Mouse (Mus musculus): ENCODE measurements around the gene Heyl. TPM values are rescaled to one million over a fixed set of nuclear protein-coding genes. Genes with fewer than 3 reads are reported as not detected.
A peak's percentile ranks its signal among the peaks of the same experiment; 100 is the strongest.
"Not testable (repeated sequence)": the region's sequence is repeated elsewhere in the genome, so short reads cannot be mapped to it uniquely, and the experiment has no call there.

The Heyl gene
- total RNA-seq, 2 experiments from 2014 or later: 2.7 to 3.9 TPM

DNA sequence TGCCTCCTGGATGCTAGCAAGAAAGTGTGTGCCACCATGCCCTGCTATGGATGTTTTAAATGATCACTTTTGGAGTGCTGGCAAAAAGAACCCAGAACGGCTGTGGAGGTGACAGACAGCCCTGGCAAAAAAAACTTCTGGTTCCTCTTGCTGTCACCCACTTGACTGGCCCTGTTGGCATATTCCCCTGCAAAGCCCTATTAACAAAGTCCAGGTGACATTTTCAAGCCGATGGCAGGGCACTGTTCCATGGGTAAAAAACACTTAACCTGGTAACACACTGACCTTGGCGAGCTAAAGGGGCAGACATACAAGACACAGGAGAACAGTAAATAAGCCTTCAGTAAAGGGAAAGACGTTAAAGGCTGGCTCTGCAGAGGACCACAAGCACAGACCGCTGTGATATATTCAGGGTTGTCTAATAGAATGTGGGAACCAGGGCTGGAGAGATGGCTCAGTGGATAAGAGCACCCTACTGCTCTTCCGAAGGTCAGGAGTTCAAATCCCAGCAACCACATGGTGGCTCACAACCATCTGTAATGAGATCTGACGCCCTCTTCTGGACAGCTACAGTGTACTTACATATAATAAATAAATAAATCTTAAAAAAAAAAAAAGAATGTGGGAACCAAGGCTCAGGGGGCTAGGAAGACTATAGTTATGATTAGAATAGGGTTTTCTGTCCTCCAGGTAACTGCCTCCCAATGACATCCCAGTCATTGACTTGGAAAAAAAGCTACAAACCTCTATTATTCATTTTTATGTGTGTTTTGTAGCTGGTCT, 60.5 kb downstream of the Heyl start:
- DNase-seq (ENCODE audit: extremely low spot score in 1 of 2, low spot score in 2 of 2): no peak
- peak; percentile 17; the same call in 1 of the 2 replicates for TF ChIP-seq CTCF (IDR thresholded peaks at IDR 0.05)
- intact Hi-C loops (cut with DNase I): no loop called here
- H3K4me3 ChIP-seq: no peak overlapping the region
- no peak overlapping the region for H3K27ac ChIP-seq

DNA sequence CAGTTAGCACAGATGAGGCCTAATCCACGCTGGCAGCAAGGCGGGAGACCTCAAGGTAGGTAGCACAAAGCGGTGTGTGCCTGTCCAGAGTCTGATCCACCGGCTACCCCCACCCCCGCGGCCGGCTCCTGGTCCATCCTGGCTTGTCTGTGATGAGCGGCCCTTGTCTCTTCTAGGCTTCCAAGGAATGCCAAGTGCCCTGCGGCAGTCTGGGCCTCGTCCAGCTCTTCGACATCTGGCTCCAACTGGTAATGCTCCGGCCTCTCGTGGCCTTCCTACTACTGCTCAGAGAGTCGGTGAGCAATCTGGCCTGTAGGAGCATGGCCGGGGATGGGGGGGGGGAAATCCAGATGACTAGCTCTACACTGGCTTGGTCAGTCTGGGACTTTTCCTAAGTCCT, 61.7 kb downstream of the Heyl start:
- not testable (repeated sequence) for DNase-seq (ENCODE audit: extremely low spot score in 1 of 2, low spot score in 2 of 2)

DNA sequence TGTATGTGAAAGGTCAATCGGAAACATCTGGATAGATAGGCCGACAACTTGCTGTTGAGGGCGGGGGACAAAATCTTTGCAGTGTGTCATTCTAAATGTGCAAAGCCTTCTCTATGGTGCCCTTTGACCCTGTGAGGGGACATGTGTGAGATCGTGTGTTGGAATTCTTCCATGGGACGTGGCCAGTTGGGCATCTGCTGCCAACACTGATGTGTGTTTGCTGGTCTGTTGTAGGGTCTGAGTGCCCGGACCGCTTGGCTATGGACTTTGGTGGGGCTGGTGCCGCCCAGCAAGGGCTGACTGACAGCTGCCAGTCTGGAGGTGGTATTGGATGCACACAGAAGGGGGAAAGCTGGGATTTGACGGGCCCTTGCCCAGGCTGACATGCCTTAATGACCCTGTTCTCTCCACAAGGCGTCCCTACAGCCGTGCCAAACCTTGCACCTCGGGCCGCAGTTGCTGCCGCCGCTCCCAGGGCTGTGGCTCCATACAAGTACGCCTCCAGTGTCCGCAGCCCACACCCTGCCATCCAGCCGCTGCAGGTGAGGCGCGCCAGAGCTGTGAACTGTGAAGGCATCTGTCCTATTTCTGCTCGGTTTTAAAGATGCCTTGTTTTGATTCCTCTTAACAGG, 62.3 kb downstream of the Heyl start:
- no peak for TF ChIP-seq CTCF (IDR thresholded peaks at IDR 0.05)

More for the DNA sequence above, 61.7 kb downstream of the Heyl start:
- intact Hi-C loops (cut with DNase I); H3K4me3 ChIP-seq; H3K27ac ChIP-seq: not testable (repeated sequence)

DNA sequence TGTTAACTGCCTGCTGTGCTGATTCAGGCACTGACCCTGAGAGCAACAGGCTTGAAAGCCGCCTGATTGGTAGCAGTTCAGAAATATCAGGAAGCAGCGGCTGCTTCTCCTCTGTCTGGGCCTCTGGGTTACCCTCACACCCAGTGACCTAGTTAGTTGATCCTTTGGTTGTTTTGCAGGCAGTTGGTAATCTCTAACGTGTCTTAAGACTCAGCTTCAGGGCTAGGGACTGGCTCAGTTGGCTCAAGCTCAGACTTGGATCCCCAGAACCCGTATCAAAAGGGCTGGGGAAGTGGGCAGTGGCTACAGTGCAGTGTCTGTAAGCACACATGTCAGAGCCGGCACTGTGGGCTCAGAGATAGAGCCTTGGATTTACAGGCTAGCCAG, 62.8 kb downstream of the Heyl start:
- no peak overlapping the region for H3K4me3 ChIP-seq

More for the DNA sequence above, 62.3 kb downstream of the Heyl start:
- H3K4me3 ChIP-seq: no peak overlapping the region
- intact Hi-C loops (cut with DNase I): no loop called here
- DNase-seq (ENCODE audit: extremely low spot score in 1 of 2, low spot score in 2 of 2): no peak
- H3K27ac ChIP-seq: no peak overlapping the region

DNA sequence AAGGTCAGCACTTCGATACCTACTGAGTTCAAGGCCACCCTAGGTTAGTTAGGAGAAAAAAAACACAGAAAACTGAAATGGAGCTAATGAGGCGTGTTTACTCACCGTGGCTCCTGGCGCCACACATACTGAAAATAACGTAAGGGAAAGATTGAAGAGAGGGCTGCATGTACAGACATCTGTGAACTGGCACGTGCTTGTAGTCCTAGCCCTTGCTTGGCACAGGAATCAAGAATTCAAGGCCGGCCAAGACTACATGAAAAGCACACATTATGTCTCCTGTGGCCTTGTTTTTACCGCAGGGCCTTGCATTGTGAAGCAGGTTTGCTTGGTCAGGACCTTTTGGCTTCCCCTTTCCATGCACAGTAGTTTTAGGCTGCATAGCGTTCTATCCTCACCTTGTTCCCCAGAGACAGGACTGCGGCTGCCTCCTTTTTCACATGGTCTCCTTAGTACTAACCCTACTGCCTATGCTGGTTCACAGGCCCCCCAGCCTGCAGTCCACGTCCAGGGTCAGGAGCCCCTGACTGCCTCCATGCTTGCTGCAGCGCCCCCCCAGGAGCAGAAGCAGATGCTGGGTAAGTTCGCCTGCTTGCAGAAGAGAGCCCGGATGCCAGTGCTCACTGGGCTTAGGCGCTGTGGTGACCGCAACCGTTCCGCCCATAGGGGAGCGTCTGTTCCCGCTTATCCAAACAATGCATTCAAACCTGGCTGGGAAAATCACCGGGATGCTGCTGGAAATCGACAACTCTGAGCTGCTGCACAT, 64.0 kb downstream of the Heyl start:
- no peak overlapping the region for H3K27ac ChIP-seq
- TF ChIP-seq CTCF (IDR thresholded peaks at IDR 0.05): no peak
- H3K4me3 ChIP-seq: no peak overlapping the region
- intact Hi-C loops (cut with DNase I): no loop called here
- DNase-seq (ENCODE audit: extremely low spot score in 1 of 2, low spot score in 2 of 2): no peak

More for the DNA sequence above, 62.8 kb downstream of the Heyl start:
- no peak for DNase-seq (ENCODE audit: extremely low spot score in 1 of 2, low spot score in 2 of 2)
- TF ChIP-seq CTCF (IDR thresholded peaks at IDR 0.05): no peak
- intact Hi-C loops (cut with DNase I): no loop called here
- no peak overlapping the region for H3K27ac ChIP-seq

DNA sequence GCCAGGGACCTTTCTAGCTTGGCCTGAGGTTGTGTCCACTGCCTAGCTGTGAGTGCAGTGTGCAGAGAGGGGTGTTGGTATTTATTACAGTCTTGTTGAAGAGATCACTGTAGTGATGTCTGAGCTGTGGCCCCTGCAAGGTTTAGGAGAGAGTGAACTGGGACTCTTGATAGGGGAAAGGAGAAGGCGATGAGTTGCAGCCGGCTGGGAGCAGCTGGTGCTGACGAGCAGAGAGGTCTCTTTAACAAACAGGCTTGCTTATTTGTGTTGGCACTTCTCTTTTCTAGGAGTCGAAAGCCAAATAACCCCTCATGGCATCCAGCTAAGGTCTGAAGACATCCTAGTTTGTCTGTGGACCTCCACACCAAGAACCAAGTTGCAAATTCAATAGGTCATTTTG, 64.9 kb downstream of the Heyl start:
- intact Hi-C loops (cut with DNase I): no loop called here
- no peak overlapping the region for H3K4me3 ChIP-seq
- no peak overlapping the region for H3K27ac ChIP-seq
- TF ChIP-seq CTCF (IDR thresholded peaks at IDR 0.05): no peak
- DNase-seq (ENCODE audit: extremely low spot score in 1 of 2, low spot score in 2 of 2): no peak

DNA sequence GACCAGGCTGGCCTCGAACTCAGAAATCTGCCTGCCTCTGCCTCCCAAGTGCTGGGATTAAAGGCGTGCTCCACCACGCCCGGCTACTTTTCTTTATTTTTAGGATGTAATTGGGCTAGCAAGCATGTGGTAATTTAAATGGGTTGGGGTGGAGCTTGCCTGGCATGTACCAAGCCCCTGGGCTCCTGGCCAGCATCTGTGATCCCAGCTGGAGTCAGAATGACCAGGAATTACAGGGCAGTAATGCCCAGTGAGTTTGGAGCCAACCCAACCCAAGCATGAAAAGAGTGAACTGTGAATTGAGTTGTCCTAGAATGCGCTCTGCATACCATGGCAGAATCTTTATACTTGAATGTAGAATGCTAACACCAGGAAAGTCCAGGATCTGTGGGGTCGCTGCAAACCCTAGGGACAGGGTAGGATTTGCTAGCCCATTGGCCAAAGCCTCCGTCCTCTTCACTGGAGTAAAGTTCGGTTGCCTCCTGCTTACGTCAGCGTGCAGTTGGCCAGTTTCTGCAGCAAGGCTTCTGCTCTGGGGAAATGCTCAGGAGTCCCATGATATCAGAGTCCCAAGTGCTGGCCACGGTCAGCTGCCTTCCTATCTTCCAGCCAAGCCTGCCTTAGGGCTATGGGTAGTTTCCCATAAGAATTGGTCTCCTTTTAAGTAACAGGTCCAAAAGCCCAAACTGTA, 65.8 kb downstream of the Heyl start:
- Histone ChIP-seq H3K27ac (no peak overlapping the region), H3K4me3 (no peak overlapping the region)
- intact Hi-C loops (cut with DNase I): no loop called here
- no peak for DNase-seq (ENCODE audit: extremely low spot score in 1 of 2, low spot score in 2 of 2)
- no peak for TF ChIP-seq CTCF (IDR thresholded peaks at IDR 0.05)

Other genes with a start within 250 kb of the Heyl start
- 10 to 100 TPM; 11.3 to 12.0 TPM for gene Mycl, start 237.9 kb upstream of the Heyl start, total RNA-seq (2021)
- gene Trit1, start 217.0 kb upstream of the Heyl start, total RNA-seq (2021): 10 to 100 TPM; 17.9 to 21.8 TPM
- under 1 TPM in 1 of 2 experiments, not detected in 1; 0.26 TPM for gene Bmp8b, start 128.4 kb upstream of the Heyl start, total RNA-seq (2021)
- under 1 TPM; 0.25 to 0.30 TPM for gene Oxct2b, start 117.3 kb upstream of the Heyl start, total RNA-seq (2021)
- gene Ppie, start 93.6 kb upstream of the Heyl start, total RNA-seq (2021): 10 to 100 TPM; 19.3 to 24.4 TPM
- 100 to 1,000 TPM; 530 to 532 TPM for gene Hpcal4, start 50.3 kb upstream of the Heyl start, total RNA-seq (2021)
- gene Nt5c1a, start 32.1 kb upstream of the Heyl start, total RNA-seq (2021): 10 to 100 TPM in 1 of 2 experiments, 1 to 10 TPM in 1; 9.3 to 11.4 TPM
- gene Pabpc4, start 28.8 kb downstream of the Heyl start, total RNA-seq (2021): 10 to 100 TPM; 44.9 to 45.4 TPM
- not detected for gene Oxct2a, start 90.1 kb downstream of the Heyl start, total RNA-seq (2021)
- gene Bmp8a, start 109.7 kb downstream of the Heyl start, total RNA-seq (2021): under 1 TPM; 0.30 to 0.48 TPM